Mouse (Mus musculus) embryonic facial prominence, embryonic 12.5 days (tissue): ENCODE measurements around the gene Bcas1. TPM values are rescaled to one million over a fixed set of nuclear protein-coding genes. Genes with fewer than 3 reads are reported as not detected.

Source experiments
- ATAC-seq: fragments of 200-750 bp; cut with Nextera tagmentation; 2 replicates; pipeline ENCODE4 v1.8.0; 2017; ENCODE audit not compliant: insufficient number of reproducible peaks, insufficient read depth, low FRiP score, low TSS enrichment
- H3K27ac ChIP-seq: fragments of 300-500 bp; sonication (generic); 2 replicates; pipeline ENCODE4 v1.5.1; 2016; ENCODE audit warnings: mild to moderate bottlenecking
- H3K27me3 ChIP-seq: fragments of 300-500 bp; sonication (generic); 2 replicates; pipeline ENCODE4 v1.6.1; 2016; ENCODE audit warnings: mild to moderate bottlenecking, moderate library complexity
- H3K36me3 ChIP-seq: fragments of 300-500 bp; sonication (generic); 2 replicates; pipeline ENCODE4 v1.6.1; 2016; ENCODE audit warnings: mild to moderate bottlenecking
- H3K4me1 ChIP-seq: fragments of 300-500 bp; sonication (generic); 2 replicates; pipeline ENCODE4 v1.6.1; 2016
- H3K4me2 ChIP-seq: fragments of 300-500 bp; sonication (generic); replicated peaks from 2 replicates; pipeline ENCODE4 v1.6.1; 2016; ENCODE audit warnings: mild to moderate bottlenecking, moderate library complexity
- H3K4me3 ChIP-seq: fragments of 300-500 bp; sonication (generic); 2 replicates; pipeline ENCODE4 v1.5.1; 2016; ENCODE audit warnings: mild to moderate bottlenecking
- H3K9ac ChIP-seq: fragments of 300-500 bp; sonication (generic); 2 replicates; pipeline ENCODE4 v1.6.1; 2016; ENCODE audit warnings: mild to moderate bottlenecking, moderate library complexity
- H3K9me3 ChIP-seq: fragments of 300-500 bp; sonication (generic); 2 replicates; pipeline ENCODE4 v1.6.1; 2016; ENCODE audit warnings: mild to moderate bottlenecking, moderate library complexity
- WGBS: fragments of 180-500 bp; shearing (Covaris S2); methylation state at CpG from one replicate; pipeline ENCODE4 v1.1.7; 2016; 5-methylcytosine and 5-hydroxymethylcytosine counted together
- polyA plus RNA-seq: library from polyadenylated mRNA; unstranded; fragments of >200 nt; fragmentation: Nextera tagmentation; extraction: Ambion mirVana; gene quantifications from 2 replicates; pipeline ENCODE4 v1.2.1, GENCODE M21; 2016

The Bcas1 gene
- polyA plus RNA-seq, 1 experiment from 2014 or later: 1.3 TPM

GRCm38 (mm10) chr2:170418748-170419147, 8.9 kb downstream of the Bcas1 start:
- no peaks in the 10 kb centered on the region for H3K27me3 ChIP-seq
- H3K9me3 ChIP-seq: no peaks in the 10 kb centered on the region
- no peaks in the 10 kb centered on the region for H3K36me3 ChIP-seq
- H3K4me2 ChIP-seq: no peak overlapping the region
- no peak overlapping the region for H3K27ac ChIP-seq
- no peak overlapping the region for H3K4me3 ChIP-seq
- no peaks in the 10 kb centered on the region for H3K4me1 ChIP-seq
- WGBS: 50% methylated on average over 10 of the region's 10 CpGs
- H3K9ac ChIP-seq: no peak overlapping the region
- ATAC-seq: no peak

- Histone ChIP-seq H3K27ac (no peak overlapping the region), H3K36me3 (no peaks in the 10 kb centered on the region), H3K9me3 (no peaks in the 10 kb centered on the region), H3K27me3 (0 out of 2 replicates have a peak, but pooled peaks cover 5% of the 10 kb centered on the region), H3K4me3 (peak overlapping the region; percentile 18; the same call in 1 of the 2 replicates), H3K4me2 (peak overlapping the region; percentile 44), H3K9ac (0 out of 2 replicates have a peak overlapping the region, but pooled peaks have one; percentile 5), H3K4me1 (peaks cover 15% of the 10 kb centered on the region)
- WGBS: 7% methylated on average over 13 of the region's 13 CpGs
- ATAC-seq: no peak
These were observed 16.0 kb downstream of the Bcas1 start for GRCm38 (mm10) chr2:170411490-170412168.

GRCm38 (mm10) chr2:170410677-170411489, 16.8 kb downstream of the Bcas1 start:
- H3K36me3 ChIP-seq: no peaks in the 10 kb centered on the region
- H3K9me3 ChIP-seq: no peaks in the 10 kb centered on the region
- WGBS: 21% methylated on average over 23 of the region's 23 CpGs
- no peak for ATAC-seq
- H3K9ac ChIP-seq: 0 out of 2 replicates have a peak overlapping the region, but pooled peaks have one; percentile 5
- H3K27me3 ChIP-seq: 0 out of 2 replicates have a peak, but pooled peaks cover 5% of the 10 kb centered on the region
- H3K4me2 ChIP-seq: peak overlapping the region; percentile 44
- peak overlapping the region; percentile 18; the same call in 1 of the 2 replicates for H3K4me3 ChIP-seq
- H3K27ac ChIP-seq: no peak overlapping the region
- peaks cover 15% of the 10 kb centered on the region for H3K4me1 ChIP-seq

GRCm38 (mm10) chr2:170406438-170406837, 21.2 kb downstream of the Bcas1 start:
- H3K27me3 ChIP-seq: 0 out of 2 replicates have a peak, but pooled peaks cover 5% of the 10 kb centered on the region
- no peak overlapping the region for H3K4me2 ChIP-seq
- H3K9ac ChIP-seq: no peak overlapping the region
- H3K27ac ChIP-seq: no peak overlapping the region
- H3K4me3 ChIP-seq: no peak overlapping the region
- ATAC-seq: no peak
- WGBS: 58% methylated on average over 14 of the region's 14 CpGs
- no peaks in the 10 kb centered on the region for H3K36me3 ChIP-seq
- H3K9me3 ChIP-seq: no peaks in the 10 kb centered on the region
- H3K4me1 ChIP-seq: peaks cover 17% of the 10 kb centered on the region

GRCm38 (mm10) chr2:170404781-170405573, 22.7 kb downstream of the Bcas1 start:
- Histone ChIP-seq H3K4me3 (no peak overlapping the region), H3K9me3 (no peaks in the 10 kb centered on the region), H3K9ac (no peak overlapping the region), H3K27ac (no peak overlapping the region), H3K36me3 (no peaks in the 10 kb centered on the region), H3K4me1 (peaks cover 21% of the 10 kb centered on the region), H3K4me2 (0 out of 2 replicates have a peak overlapping the region, but pooled peaks have one; percentile 0), H3K27me3 (0 out of 2 replicates have a peak, but pooled peaks cover 5% of the 10 kb centered on the region)
- no peak for ATAC-seq
- WGBS: 24% methylated on average over 18 of the region's 18 CpGs

GRCm38 (mm10) chr2:170403666-170404385, 23.8 kb downstream of the Bcas1 start:
- H3K4me3 ChIP-seq: no peak overlapping the region
- H3K27ac ChIP-seq: no peak overlapping the region
- no peak overlapping the region for H3K4me2 ChIP-seq
- peaks cover 21% of the 10 kb centered on the region for H3K4me1 ChIP-seq
- ATAC-seq: no peak
- H3K9ac ChIP-seq: no peak overlapping the region
- no peaks in the 10 kb centered on the region for H3K36me3 ChIP-seq
- H3K9me3 ChIP-seq: no peaks in the 10 kb centered on the region
- H3K27me3 ChIP-seq: 0 out of 2 replicates have a peak, but pooled peaks cover 5% of the 10 kb centered on the region
- WGBS: 32% methylated on average over 10 of the region's 10 CpGs

- Histone ChIP-seq H3K9ac (no peak overlapping the region), H3K4me3 (peak overlapping the region; percentile 28), H3K4me1 (peaks cover 21% of the 10 kb centered on the region), H3K36me3 (no peaks in the 10 kb centered on the region), H3K4me2 (peak overlapping the region; percentile 54), H3K27ac (no peak overlapping the region), H3K27me3 (no peaks in the 10 kb centered on the region), H3K9me3 (no peaks in the 10 kb centered on the region)
- no peak; the same call in 1 of the 2 replicates for ATAC-seq
- WGBS: 2% methylated on average over 17 of the region's 17 CpGs
These were observed 26.3 kb downstream of the Bcas1 start for GRCm38 (mm10) chr2:170401211-170401799.

GRCm38 (mm10) chr2:170400666-170401065, 27.0 kb downstream of the Bcas1 start:
- peaks cover 21% of the 10 kb centered on the region for H3K4me1 ChIP-seq
- ATAC-seq: no peak
- H3K27ac ChIP-seq: peak overlapping the region; percentile 41; the same call in 1 of the 2 replicates
- H3K9ac ChIP-seq: peak overlapping the region; percentile 19; the same call in 1 of the 2 replicates
- H3K4me2 ChIP-seq: peak overlapping the region; percentile 54
- H3K27me3 ChIP-seq: no peaks in the 10 kb centered on the region
- WGBS: 2% methylated on average over 10 of the region's 10 CpGs
- H3K36me3 ChIP-seq: no peaks in the 10 kb centered on the region
- H3K9me3 ChIP-seq: no peaks in the 10 kb centered on the region
- H3K4me3 ChIP-seq: peak overlapping the region; percentile 28

- WGBS: 100% methylated on average over 1 of the region's 1 CpGs
- no peak overlapping the region for H3K27ac ChIP-seq
These were observed 35.7 kb downstream of the Bcas1 start for GRCm38 (mm10) chr2:170391994-170392393.

GRCm38 (mm10) chr2:170388320-170388719, 39.3 kb downstream of the Bcas1 start:
- Histone ChIP-seq H3K27ac (no peak overlapping the region), H3K4me1 (no peaks in the 10 kb centered on the region), H3K9me3 (no peaks in the 10 kb centered on the region), H3K4me3 (no peak overlapping the region), H3K27me3 (no peaks in the 10 kb centered on the region), H3K9ac (no peak overlapping the region), H3K36me3 (no peaks in the 10 kb centered on the region), H3K4me2 (no peak overlapping the region)
- ATAC-seq: no peak
- 57% methylated on average over 5 of the region's 5 CpGs for WGBS

More at GRCm38 (mm10) chr2:170391994-170392393, 35.7 kb downstream of the Bcas1 start:
- Histone ChIP-seq H3K9ac (no peak overlapping the region), H3K4me2 (no peak overlapping the region), H3K27me3 (no peaks in the 10 kb centered on the region), H3K4me1 (no peaks in the 10 kb centered on the region), H3K4me3 (no peak overlapping the region), H3K36me3 (no peaks in the 10 kb centered on the region), H3K9me3 (no peaks in the 10 kb centered on the region)
- no peak for ATAC-seq
